Mouse (Mus musculus) mouse embryonic stem cell (cell line): ENCODE data around the gene Tecr.
"Not testable (repeated sequence)": the region's sequence is repeated elsewhere in the genome, so short reads cannot be mapped to it uniquely, and the experiment has no call there.

Experiments
- in situ Hi-C, 2 experiments: fragments of 300-500 bp; cut with MboI; formaldehyde crosslinking; loops; 1 replicate in 1 of 2; 3 replicates in 1 of 2; pipeline ENCODE4 v1.14.3; 2019 to 2020; ENCODE audit warnings: low sequenced_read_pairs in 2 of 2, low pct_unique_long_range_greater_than_20kb in 1 of 2, mixed read lengths in 1 of 2; ENCODE audit not compliant: unreplicated experiment in 1 of 2

Gene Tecr

GRCm38 (mm10) chr8:83621691-83622388, 14.1 kb upstream of the Tecr start:
- in situ Hi-C loops, result no loop called here

DNA sequence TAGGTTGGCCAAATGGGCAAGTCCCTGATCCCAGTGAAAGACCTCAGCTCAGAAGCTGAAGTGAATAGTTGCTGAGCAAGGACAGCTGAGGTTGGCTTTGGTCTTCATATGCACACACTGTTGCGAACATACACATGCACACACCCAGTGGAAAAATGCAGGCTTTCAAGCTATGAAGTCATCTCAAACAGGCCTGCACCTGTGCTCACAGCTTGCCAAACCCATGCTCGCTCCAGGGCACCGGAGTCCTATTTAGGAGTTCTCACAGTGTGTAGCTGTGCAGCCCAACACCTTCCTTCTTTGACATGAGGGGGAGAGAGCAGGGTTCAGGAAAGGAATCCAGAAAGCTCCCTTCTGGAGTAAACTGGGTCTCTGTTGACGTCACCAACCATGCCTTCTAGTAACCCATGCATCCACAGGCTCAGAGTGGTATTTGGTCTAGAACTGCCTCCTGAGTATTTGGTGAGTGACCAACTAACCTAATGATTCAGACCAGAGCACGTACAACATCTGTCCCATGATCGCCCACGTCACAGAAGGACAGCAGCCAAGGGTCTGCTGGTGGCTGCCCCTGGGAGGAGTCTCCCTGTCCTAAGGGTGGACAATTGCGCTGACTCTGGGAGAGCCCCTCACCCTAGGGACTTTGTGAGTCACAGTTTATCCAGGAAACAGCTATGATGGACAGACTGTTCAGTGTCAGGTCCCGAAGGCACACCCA, 12.0 kb upstream of the Tecr start:
- in situ Hi-C loops, result no loop called here

GRCm38 (mm10) chr8:83618566-83618965, 10.8 kb upstream of the Tecr start:
- in situ Hi-C loops, result no loop called here

- in situ Hi-C loops, result no loop called here
Observed at GRCm38 (mm10) chr8:83617111-83617510, 9.3 kb upstream of the Tecr start.

DNA sequence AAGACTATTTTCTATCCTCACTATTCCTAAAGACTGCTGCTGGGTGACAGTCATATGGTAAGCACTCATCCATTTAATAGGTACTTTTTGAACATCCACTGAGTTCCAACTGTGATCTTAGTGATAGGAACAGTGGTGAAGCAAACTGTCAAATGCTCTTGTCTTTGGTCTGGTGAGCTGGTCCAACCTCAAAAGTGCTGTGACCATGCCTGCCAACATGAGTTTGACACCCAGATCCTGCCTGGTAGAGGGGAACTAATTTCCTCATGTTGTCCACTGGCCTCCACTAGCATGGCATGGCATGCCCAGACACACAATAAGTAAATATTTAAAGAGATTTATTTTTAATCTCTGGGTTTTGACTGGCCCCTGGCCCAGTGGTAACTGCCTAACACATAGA, 8.9 kb upstream of the Tecr start:
- in situ Hi-C loops, result no loop called here

GRCm38 (mm10) chr8:83613695-83614094, 5.9 kb upstream of the Tecr start:
- in situ Hi-C loops, result no loop called here

- in situ Hi-C loops, result no loop called here
Observed at GRCm38 (mm10) chr8:83611921-83612320, 4.2 kb upstream of the Tecr start.

DNA sequence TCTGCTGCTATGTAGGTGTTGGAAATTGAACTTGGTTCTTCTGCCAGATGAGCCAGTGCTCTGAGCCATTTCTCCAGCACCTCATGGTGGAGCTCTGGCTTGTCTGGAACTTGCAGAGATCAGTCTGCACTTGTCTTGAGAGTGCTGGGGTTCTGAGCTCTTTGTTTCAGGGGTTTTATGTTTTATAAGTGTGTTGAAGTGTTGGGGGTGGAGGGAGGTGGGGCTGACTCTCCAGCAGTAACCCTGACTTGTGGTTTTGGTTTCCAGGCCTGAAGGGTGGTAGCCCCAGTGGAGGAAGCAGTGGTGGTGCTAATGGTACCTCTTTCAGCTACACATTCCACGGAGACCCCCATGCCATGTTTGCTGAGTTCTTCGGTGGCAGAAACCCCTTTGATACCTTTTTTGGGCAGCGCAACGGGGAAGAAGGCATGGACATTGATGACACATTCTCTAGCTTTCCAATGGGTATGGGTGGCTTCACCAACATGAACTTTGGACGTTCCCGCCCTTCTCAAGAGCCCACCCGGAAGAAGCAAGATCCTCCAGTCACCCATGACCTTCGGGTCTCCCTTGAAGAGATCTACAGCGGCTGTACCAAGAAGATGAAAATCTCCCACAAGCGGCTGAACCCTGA, 1.9 kb upstream of the Tecr start:
- in situ Hi-C loops, result no loop called here

DNA sequence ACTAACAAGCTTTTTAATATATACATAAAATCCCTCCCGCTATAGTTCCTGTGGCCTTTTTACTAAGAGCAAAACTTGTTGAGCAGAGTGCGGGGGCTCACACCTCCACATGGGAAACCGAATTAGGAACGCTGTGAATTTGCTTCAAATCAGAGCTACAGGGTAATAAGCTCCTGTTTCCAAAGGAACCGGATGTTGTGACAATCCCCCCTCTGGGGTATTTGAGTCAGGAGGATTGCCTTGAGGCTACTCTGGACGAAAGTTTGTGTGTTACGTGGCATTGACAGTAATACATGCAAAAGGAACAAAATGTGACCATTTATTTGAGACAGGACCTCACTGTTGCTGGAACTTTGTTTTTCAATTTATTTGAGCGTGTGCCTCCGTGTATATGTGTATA, 1.3 kb upstream of the Tecr start:
- in situ Hi-C loops, result no loop called here

DNA sequence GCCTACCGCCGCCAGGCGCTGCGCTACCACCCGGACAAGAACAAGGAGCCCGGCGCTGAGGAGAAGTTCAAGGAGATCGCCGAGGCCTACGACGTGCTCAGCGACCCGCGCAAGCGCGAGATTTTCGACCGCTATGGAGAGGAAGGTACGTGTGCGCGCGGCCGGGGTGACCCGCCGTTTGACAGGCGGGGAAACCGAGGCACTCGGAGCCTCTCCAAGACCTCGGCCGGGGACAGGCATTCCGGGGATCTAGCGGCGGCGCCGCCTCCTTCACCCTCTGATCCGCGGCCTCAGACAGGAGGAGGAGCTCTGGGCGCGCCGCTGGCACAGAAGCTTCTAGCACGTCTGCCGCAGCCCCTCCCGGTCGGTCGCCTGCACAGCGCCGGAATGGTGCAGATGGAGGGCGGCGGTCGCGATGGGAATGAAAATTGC, 643 bp upstream of the Tecr start:
- in situ Hi-C loops, result no loop called here

DNA sequence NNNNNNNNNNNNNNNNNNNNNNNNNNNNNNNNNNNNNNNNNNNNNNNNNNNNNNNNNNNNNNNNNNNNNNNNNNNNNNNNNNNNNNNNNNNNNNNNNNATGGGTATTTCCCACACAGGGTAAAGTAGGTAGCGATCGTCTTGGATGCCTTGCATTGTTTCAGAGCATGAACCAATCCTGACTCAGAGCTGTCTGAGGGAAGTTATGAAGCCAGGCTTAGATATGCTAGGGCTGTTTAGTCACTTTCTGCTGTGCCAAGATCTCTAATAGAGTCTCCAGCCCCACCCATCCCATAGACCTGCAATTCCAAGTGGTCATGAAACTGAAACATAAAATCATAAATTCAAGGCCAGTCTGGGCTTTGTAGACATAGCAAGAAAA, 5.1 kb downstream of the Tecr start:
- in situ Hi-C loops, result no loop called here

DNA sequence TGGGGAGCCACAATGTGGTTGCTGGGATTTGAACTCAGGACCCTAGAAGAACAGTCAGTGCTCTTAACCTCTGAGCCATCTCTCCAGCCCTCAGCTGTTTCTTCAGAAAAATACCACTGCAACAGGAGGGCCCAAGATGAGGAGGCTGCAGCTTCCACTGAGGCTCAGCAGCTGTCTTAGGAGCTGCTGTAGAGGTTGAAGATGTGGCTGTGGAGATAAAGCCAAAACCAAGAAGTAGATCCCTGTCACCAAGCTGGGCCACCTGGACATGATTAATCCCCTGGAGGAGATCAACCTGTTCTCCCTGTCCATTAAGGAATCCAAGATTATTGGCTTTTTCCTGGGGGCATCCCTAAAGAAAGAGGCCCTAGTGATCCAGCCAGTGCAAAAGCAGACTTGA, 8.0 kb downstream of the Tecr start:
- in situ Hi-C loops, result no loop called here

GRCm38 (mm10) chr8:83598146-83598545, 9.6 kb downstream of the Tecr start:
- in situ Hi-C loops, result no loop called here

GRCm38 (mm10) chr8:83596369-83596768, 11.4 kb downstream of the Tecr start:
- in situ Hi-C loops, result no loop called here

DNA sequence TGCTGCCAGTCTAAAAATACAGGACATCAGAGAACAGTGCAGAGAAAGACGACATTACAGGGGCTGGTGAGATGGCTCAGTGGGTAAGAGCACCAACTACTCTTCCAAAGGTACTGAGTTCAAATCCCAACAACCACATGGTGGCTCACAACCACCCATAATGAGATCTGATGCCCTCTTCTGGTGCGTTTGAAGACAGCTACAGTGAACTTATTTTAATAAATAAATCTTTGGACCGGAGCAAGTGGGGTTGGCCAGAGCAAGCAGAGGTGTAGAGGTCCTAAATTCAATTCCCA, 12.8 kb downstream of the Tecr start:
- in situ Hi-C loops, result not testable (repeated sequence)

DNA sequence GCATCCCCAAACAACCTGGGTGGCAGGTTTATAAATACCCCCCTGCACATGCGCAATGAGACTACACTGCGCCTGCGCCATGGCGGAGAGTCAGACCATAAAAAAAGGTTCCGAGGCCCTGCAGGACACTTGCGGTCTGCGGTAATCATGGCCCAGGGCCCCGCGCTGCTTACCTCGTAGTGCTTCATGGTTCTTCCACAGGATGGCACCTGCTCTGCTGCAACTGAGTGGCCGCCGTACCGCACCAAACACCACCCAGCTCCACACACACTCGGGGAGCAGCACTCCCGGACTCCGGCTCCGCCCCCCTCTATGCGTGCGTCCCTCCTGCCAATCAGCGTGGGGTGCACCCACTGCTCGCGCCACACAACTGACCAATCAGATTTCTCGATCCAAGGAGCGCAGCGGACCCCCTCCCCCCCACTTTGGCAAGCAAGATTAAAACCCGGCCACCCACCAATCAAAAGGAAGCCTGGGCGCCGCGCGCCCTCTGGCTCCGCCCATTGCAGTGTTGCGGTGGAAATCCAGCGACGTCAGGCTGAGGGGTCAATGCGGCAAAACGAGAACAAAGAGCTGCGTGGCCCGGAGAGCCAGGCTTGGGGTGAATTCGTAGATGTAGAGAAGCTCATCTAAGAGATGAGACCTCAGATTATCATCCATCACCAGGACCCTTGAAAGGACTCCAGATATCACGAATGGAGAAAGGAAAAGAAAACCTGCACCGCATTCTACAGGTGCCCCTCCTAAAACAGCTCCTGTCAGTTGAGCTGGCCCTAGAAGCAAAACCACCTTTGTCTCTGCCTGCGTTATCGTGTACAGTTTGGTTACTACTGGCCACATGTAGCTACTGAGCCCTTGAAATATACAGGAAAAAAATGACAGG, 13.4 kb downstream of the Tecr start:
- in situ Hi-C loops, result no loop called here

- in situ Hi-C loops, result no loop called here
Observed at GRCm38 (mm10) chr8:83593325-83594166, 14.2 kb downstream of the Tecr start.

- in situ Hi-C loops, result no loop called here
Observed at GRCm38 (mm10) chr8:83592682-83593081, 15.1 kb downstream of the Tecr start.
